ENCODE assay signal across 21 mouse cellular contexts in genomic region chr4:32881001-32881400, GRCm38 (mm10).
"Had no signal": no experiment of that assay in that cellular context is flagged by ENCODE, and none has a peak within 500 bp of the region (broad histone marks: within the 10 kb centered on the region; RNA-seq: fewer than 3 reads in every experiment).

No protein-coding gene starts in this region.

- H3K27me3 ChIP-seq: limb, embryonic 12.5 days; limb, embryonic 15.5 days; midbrain, embryonic 12.5 days; midbrain, embryonic 15.5 days; stomach, embryonic 15.5 days had no signal

- H3K4me2 ChIP-seq: limb, embryonic 12.5 days; limb, embryonic 15.5 days; liver, embryonic 11.5 days; lung, embryonic 14.5 days; midbrain, embryonic 12.5 days; midbrain, embryonic 15.5 days; neural tube, embryonic 13.5 days; stomach, embryonic 15.5 days had no signal

- ATAC-seq: hindbrain, postnatal 0 days; inflammation-experienced regulatory T-cells, adult 6 months; intestine, embryonic 16.5 days; liver, postnatal 0 days; lung, postnatal 0 days; midbrain, embryonic 15.5 days had no signal

- H3K4me1 ChIP-seq: midbrain, embryonic 12.5 days; midbrain, embryonic 15.5 days; stomach, embryonic 15.5 days had no signal

- H3K9ac ChIP-seq: limb, embryonic 12.5 days; limb, embryonic 15.5 days; liver, embryonic 14.5 days; liver, postnatal 0 days; lung, embryonic 14.5 days; midbrain, embryonic 12.5 days; midbrain, embryonic 15.5 days; neural tube, embryonic 13.5 days; stomach, embryonic 15.5 days had no signal

- H3K4me3 ChIP-seq: left cerebral cortex, adult 2 months; limb, embryonic 12.5 days; limb, embryonic 15.5 days; midbrain, embryonic 12.5 days; midbrain, embryonic 15.5 days; neural tube, embryonic 13.5 days; stomach, embryonic 15.5 days had no signal

- H3K36me3 ChIP-seq: limb, embryonic 12.5 days; limb, embryonic 15.5 days; midbrain, embryonic 15.5 days; neural tube, embryonic 13.5 days; stomach, embryonic 15.5 days had no signal

- H3K27ac ChIP-seq: hindbrain, postnatal 0 days; left cerebral cortex, adult 2 months; limb, embryonic 12.5 days; limb, embryonic 15.5 days; liver, embryonic 14.5 days; macrophage; midbrain, embryonic 12.5 days; midbrain, embryonic 15.5 days; neural tube, embryonic 13.5 days; stomach, embryonic 15.5 days had no signal

- H3K9me3 ChIP-seq: limb, embryonic 12.5 days; limb, embryonic 15.5 days; midbrain, embryonic 12.5 days; midbrain, embryonic 15.5 days; neural tube, embryonic 13.5 days; stomach, embryonic 15.5 days had no signal

- DNase-seq: layer of hippocampus, postnatal 36 days; liver, postnatal 0 days; lung, embryonic 14.5 days; retina, postnatal 1 day; right cerebral cortex, postnatal 25 days; spleen, adult 18-20 months; thymus, postnatal 25 days had no signal
